Mouse (Mus musculus): Measurements from ENCODE around the gene Gm20388.

Gm20388 gene

DNA sequence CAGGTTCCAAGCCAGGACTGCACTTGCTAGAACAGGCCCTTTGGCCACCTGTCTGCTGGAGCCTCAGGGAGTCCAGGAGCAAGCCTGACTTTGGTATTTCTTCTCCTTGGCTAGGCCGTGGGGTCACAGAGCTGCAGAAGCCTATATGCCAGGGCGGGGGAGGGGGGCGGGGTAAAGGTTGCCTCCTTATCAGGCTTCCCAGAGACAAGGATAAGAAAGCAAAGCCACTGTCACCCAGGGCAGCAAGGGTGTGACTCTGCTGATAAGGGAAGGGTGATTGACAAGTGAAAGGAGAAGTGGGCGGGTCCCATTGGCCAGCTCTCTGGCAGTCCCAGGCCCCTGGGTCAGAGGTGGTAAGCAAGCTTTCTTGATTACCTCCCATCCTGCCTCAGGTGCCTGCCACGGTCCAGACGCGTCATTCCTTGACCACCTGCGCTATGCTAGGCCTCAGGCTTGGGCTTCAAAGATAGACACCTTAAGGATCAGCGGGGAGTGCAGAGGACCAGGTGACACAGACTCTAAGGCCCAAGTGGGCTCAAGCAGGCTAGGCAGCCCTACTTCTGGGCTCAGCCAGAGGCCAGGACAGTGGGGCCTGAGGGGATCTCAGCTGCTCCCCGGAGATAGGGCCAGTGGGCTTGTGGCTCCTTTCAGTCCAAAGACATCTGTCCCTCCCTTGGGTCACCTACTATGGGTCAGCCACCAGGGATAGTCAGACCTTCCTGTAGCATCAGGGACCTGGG lies 565.0 kb downstream of the Gm20388 start:
- DNase-seq (ENCODE audit: low read depth) = no peak

DNA sequence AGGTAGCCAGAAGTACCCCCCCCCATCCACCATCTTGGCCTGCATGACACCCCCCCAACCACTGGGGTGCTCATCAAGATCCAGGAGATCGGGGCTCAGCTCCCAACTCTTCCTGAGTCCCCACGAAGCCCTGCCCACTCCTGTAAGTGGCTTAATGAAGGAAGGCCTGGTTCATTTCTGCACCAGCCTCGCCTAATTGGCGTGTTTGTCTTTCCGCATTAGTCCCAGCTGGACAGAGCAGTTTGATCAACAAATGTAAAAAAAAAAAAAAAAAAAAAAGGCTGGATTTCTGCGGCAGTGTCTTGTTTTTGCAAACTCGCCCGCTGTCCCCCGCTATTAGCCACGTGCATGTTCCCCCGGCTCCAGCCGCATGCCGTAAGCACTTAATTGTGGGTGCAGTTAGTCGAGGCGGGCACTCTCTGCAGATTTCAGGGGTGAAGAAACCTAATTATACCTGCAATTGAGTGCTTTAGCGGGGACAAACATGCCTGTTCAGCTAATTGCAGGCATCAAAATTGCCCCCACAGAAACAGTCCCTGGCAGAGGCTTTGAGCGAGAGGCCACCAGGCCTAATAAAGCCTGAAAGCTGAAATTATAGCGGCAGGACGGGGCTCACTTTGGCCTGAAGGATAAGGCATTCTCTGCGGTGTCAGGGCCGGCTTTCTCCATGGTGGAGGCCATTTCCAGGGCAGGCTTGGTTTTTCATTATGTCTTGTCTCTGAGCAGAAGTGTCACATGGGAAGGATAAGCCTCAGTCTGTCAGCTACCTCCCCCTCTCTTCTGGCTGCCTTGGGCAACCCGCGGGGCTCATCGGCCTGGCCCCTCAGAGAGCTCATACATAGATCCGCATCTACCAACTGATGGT lies 566.3 kb downstream of the Gm20388 start:
- DNase-seq (ENCODE audit: low read depth) = no peak

GRCm38 (mm10) chr8:120478754-120479153 lies 568.1 kb downstream of the Gm20388 start:
- DNase-seq (ENCODE audit: low read depth) = no peak

- DNase-seq (ENCODE audit: low read depth) = no peak
Observed at GRCm38 (mm10) chr8:120479691-120480090, 569.0 kb downstream of the Gm20388 start.

GRCm38 (mm10) chr8:120482015-120482689 lies 571.5 kb downstream of the Gm20388 start:
- DNase-seq (ENCODE audit: low read depth) = no peak

DNA sequence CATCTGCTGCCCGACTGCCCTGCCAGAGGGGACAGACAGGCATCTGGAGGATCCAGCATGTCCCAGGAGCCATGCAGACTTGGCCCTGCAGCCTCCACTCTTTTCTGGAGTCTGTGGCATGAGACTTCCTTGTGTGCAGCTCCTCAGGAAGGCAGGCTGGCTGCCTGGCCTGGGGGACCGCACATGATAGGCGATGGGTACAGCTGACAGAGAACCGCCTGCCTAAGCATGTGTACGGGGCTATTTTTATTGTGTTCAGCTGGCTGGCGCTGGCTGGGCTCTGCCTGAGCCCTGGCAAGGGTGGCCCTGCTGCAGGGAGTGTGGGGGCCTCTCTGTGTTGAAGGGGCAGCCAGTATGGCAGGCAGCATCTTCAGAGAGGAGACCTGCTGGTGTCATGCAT lies 573.8 kb downstream of the Gm20388 start:
- no peak for DNase-seq (ENCODE audit: low read depth)

GRCm38 (mm10) chr8:120485116-120485515 lies 574.5 kb downstream of the Gm20388 start:
- no peak for DNase-seq (ENCODE audit: low read depth)

GRCm38 (mm10) chr8:120485551-120486476 lies 575.2 kb downstream of the Gm20388 start:
- DNase-seq (ENCODE audit: low read depth) = no peak

GRCm38 (mm10) chr8:120486477-120487376 lies 576.1 kb downstream of the Gm20388 start:
- peak; percentile 57 for DNase-seq (ENCODE audit: low read depth)

DNA sequence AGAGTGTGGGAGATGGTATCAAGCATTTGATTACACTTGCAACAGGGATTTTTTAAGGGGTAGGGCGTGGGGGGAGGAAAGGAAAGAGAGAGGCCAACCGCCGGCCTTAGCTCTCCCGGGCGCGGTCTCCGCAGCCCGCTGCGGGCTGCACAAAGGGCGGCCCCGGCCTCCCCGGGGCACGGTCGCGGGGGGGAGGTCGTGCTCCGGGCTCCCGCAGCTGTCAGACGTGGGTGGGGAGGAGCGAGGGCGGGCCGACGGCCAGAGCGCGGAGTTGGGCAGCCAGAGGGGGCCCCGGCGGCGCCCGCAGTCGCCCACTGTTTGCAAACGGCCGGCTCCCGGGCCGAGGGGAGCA lies 576.7 kb downstream of the Gm20388 start:
- no peak for DNase-seq (ENCODE audit: low read depth)

- peak; percentile 43 for DNase-seq (ENCODE audit: low read depth)
Observed at GRCm38 (mm10) chr8:120487729-120488510, 577.3 kb downstream of the Gm20388 start.

- DNase-seq (ENCODE audit: low read depth) = no peak
Observed at GRCm38 (mm10) chr8:120488636-120489131, 578.0 kb downstream of the Gm20388 start.

- peak; percentile 43 for DNase-seq (ENCODE audit: low read depth)
Observed at GRCm38 (mm10) chr8:120489142-120489754, 578.6 kb downstream of the Gm20388 start.

DNA sequence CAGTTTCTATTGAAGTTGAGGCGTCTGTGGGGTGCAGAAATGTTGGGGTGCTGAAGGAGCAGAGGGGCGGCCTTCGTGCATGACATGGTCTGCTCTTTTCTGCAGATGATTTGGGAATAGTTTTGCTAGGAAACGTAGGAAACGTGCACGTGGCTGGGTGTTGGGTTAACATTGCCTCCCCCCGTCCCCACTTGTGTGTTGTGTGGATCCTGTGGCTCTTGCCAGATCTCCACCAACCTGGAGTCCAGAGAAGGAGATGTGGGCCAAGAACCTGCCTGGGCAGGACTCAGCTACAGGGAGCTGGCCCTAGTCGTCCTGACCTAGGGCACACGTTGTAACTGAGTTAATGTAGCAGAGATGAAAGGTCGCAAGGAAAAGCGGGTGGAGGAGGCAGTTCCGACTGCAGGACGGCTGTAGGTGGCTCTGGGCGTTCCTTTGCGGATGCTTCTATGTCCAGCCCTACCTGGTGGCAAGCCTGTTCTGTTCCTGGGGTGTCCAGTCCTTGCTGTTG lies 579.2 kb downstream of the Gm20388 start:
- no peak for DNase-seq (ENCODE audit: low read depth)

- DNase-seq (ENCODE audit: low read depth) = no peak
Observed at GRCm38 (mm10) chr8:120490354-120491141, 579.9 kb downstream of the Gm20388 start.

- DNase-seq (ENCODE audit: low read depth) = no peak
Observed at GRCm38 (mm10) chr8:120491166-120491793, 580.6 kb downstream of the Gm20388 start.

DNA sequence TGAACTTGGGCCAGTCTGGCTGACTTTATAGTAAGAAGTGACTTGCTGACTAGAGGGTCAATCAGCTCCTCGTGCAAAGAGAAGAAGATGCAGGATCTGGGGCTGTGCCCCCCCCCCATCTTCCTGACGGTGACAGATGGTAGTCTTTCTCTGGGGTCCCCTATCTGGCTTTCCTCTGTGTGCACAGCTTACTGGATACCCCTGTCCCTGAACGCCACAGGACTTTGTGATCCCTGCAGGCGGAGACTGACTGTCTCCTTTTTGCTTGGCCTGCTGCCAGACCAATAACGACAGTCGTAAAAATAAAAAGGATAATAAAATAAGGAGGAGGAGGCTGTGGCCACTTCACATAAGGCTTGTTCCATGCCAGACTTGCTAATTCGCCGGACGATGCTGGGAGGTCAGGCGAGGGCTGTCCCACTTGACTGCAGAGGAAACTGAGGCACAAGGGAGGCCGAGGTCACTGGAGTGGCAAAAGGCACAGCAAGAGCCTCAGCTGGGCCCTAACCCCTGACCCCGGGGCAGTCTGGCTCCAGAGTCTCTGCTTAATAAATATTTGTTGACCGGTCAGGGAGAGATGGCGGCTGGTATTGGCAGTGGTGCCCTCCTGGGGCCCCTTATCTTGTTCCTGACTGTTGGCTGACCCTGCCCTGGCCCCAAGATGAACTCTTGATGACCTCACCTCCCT lies 581.7 kb downstream of the Gm20388 start:
- no peak for DNase-seq (ENCODE audit: low read depth)

Measured in NIH3T3 (cell line).